Mouse (Mus musculus) urinary bladder, postnatal 4 days (tissue): ENCODE results near the gene Opn5.

ENCODE experiments used
- DNase-seq, 2 experiments: peaks; one replicate each; pipeline ENCODE4 v3.0.0; 2021 to 2022; ENCODE audit warnings: low spot score in 2 of 2

Opn5 gene

GRCm38 (mm10) chr17:42611295-42611694, at the start of gene Opn5:
Opn5 (minus strand) TSS chr17:42611395.
- no peak for DNase-seq

- no peak for DNase-seq
Observed at GRCm38 (mm10) chr17:42658634-42659422, 47.6 kb upstream of the Opn5 start.

GRCm38 (mm10) chr17:42643416-42643815, 32.2 kb upstream of the Opn5 start:
- DNase-seq = no peak

GRCm38 (mm10) chr17:42630206-42630605, 19.0 kb upstream of the Opn5 start:
- DNase-seq = no peak

- no peak for DNase-seq
Observed at GRCm38 (mm10) chr17:42613043-42613737, 2.0 kb upstream of the Opn5 start.

GRCm38 (mm10) chr17:42608270-42608669, 2.9 kb downstream of the Opn5 start:
- no peak for DNase-seq

GRCm38 (mm10) chr17:42602829-42603784, 8.1 kb downstream of the Opn5 start:
- DNase-seq = peak; percentile 65 to 81

- DNase-seq = no peak
Observed at GRCm38 (mm10) chr17:42586486-42586885, 24.7 kb downstream of the Opn5 start.

- DNase-seq = no peak
Observed at GRCm38 (mm10) chr17:42583029-42583331, 28.2 kb downstream of the Opn5 start.

- DNase-seq = no peak
Observed at GRCm38 (mm10) chr17:42582281-42583028, 28.7 kb downstream of the Opn5 start.

GRCm38 (mm10) chr17:42580623-42581022, 30.6 kb downstream of the Opn5 start:
- no peak for DNase-seq

GRCm38 (mm10) chr17:42580196-42580595, 31.0 kb downstream of the Opn5 start:
- no peak for DNase-seq

- no peak for DNase-seq
Observed at GRCm38 (mm10) chr17:42576671-42577168, 34.5 kb downstream of the Opn5 start.

GRCm38 (mm10) chr17:42573786-42574185, 37.4 kb downstream of the Opn5 start:
- DNase-seq = no peak

GRCm38 (mm10) chr17:42549578-42549977, 61.6 kb downstream of the Opn5 start:
- no peak for DNase-seq

GRCm38 (mm10) chr17:42530147-42530546, 81.0 kb downstream of the Opn5 start:
- no peak for DNase-seq

GRCm38 (mm10) chr17:42509356-42510262, 101.6 kb downstream of the Opn5 start:
- no peak for DNase-seq
